Mouse (Mus musculus): ENCODE measurements around the gene 3110009E18Rik.

DNA sequence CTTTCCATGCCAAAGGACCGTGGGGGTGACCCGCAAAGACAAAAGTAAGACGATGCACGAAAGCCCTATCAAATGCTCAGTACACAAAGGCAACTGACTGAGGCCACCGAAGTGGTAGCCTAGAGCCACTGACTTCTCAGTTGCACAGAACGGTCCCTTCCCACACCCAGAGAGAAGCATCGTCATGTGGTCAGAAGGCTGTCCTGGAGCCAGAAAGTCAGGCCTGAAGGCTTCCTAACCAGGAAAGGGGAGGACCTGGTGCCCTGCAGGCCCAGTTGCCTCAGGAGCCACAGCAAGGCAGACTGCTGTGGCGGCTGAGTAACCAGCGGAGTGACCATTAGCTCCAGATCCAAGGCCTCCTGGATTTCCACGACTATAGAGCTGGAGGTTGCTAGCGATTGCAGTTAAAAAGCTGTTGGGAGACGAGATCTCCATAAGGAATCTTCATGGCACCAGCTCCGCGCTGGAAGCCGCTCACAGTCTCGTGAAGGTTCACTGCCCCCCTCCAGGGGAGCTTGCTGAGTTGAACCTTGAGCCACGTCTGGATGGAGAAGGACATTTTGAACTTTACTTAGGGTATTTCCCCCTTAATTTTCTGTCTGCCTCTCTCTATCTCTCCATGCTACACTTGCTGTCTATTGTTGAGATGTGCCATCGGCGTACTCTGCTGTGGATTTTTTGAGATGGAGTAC, 11.1 kb upstream of the 3110009E18Rik start:
- TF ChIP-seq CTCF (IDR thresholded peaks at IDR 0.05; ENCODE audit: low read depth) (no peak), EP300 (IDR thresholded peaks at IDR 0.05; ENCODE audit: low read depth) (no peak)

Data from liver, embryonic 14.5 days (tissue).